Mouse (Mus musculus) kidney, postnatal 36 days (tissue): ENCODE data around the gene Srgap2.
"Not testable (repeated sequence)": the region's sequence is repeated elsewhere in the genome, so short reads cannot be mapped to it uniquely, and the experiment has no call there.

Experiments
- DNase-seq, 2 experiments: peaks; one replicate each; pipeline ENCODE4 v3.0.0; 2021 to 2022; ENCODE audit warnings: mixed read lengths in 2 of 2

The Srgap2 gene

DNA sequence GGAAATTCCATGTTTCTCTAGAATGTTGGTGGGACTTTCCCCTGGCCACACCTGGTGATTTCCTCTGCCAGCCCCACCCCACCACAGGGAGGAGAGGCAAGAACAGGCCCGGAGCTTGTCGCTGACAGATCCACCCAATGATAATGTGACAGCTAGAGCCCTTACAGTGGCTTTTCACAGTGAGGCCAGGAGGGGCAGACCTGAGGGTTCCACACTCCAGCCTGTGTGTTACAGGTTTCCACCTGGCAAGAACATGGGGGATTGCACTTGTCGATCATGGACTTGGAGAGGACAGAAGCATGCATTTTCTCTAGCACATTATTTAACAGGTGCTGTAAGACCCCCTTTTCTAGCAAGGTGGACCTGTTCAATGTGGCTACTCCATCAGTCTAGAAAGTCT is 246.9 kb downstream of the Srgap2 start:
- no peak for DNase-seq

DNA sequence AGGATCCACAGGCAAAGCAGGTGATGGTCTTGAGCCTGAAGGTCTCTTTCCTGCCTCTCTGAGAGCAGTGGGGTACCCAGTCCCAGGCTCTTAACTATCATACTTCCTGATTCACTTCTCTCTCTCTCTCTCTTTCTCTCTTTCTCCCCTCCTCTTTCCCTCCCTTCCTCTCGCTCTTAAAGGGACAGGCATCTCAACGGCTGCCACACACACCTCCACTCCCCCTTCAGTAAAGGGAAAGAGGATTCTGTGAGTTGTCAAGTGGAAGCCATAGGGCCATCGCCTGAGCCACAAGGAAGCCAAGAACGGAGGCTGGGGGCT is 247.7 kb downstream of the Srgap2 start, which contains the start of gene Ikbke:
Ikbke (minus strand) TSS at position 151 of the 321 bp plus-strand sequence.
- DNase-seq: peak in 1 of 2 experiments; percentile 15

DNA sequence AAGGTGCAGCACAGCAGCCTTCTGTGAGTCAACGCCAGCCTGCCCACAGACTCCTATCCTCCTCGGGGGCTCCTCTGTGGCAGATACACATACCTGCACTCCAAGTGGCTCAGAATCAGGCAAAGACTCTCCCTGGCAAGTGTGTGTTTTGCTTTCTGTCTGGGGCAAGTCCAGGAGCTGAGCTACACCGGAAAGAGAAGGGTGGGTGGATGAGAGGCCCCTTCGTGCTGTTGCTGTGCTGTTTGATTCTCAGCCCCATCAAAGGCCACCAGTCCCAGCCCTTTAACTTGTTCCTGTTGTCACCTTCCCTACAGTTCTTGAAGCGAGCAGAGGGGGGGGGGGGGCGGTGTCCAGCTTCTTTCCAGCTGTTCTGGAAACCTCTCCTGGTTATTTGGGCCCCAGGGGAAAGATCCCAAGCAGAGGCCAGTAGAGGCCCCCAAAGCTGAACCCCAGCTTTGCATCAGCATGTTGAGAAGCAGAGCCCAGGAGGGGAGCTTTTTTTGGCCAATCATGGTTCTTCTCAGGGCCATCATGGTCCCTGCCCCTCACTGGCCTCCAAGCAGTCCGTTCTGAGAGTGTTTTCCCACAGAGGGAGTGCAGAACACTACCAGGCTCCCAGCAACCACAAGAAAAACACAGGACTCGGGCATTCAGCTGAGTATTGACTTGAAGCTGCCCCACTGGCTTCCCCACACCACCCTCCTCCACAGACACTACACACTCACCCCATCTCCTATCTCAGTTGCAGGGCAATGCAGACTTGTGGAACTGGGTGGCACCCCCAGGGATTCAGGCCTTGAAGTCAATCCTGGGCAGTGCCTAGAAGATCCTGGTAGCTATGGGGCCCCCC is 248.3 kb downstream of the Srgap2 start:
- no peak for DNase-seq

DNA sequence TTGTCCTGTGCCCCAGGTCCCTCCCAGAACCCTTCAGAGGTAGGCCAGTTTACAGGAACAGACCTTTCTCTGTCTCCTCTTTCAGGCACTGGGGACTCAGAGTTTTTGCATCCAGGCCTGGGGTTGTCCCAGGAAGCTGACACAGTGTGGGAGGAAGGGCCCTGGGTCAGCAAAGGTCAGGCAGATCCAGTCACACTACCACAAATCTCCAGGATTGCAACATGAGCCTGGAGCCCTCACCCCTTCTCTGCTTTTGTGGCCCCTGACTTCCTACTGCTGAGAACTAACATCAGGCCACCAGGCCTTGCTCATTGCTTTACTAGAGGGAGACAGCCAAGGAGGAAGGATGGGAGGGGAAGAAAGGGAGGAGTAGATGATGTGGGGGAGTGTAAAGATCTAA is 250.3 kb downstream of the Srgap2 start:
- peak; percentile 59 to 60 for DNase-seq

DNA sequence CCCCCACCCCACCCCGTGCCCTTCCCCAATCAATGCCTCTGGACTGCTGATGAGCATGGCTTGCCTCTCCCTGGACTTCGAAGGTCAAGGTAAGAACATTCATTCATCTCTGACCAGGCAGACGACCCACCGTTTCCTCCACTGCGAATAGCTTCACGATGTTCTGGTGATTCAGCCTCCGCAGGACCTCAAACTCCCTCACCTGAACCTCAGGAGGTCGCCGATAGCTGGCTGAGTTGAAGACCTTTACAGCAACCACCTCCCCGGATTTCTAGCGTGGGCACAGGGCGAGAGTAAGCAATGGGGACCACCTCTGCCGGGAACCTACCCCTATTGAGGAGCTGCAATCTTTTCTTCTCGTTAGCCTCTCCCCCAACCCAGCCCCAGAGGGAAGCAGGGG is 251.6 kb downstream of the Srgap2 start:
- no peak for DNase-seq

DNA sequence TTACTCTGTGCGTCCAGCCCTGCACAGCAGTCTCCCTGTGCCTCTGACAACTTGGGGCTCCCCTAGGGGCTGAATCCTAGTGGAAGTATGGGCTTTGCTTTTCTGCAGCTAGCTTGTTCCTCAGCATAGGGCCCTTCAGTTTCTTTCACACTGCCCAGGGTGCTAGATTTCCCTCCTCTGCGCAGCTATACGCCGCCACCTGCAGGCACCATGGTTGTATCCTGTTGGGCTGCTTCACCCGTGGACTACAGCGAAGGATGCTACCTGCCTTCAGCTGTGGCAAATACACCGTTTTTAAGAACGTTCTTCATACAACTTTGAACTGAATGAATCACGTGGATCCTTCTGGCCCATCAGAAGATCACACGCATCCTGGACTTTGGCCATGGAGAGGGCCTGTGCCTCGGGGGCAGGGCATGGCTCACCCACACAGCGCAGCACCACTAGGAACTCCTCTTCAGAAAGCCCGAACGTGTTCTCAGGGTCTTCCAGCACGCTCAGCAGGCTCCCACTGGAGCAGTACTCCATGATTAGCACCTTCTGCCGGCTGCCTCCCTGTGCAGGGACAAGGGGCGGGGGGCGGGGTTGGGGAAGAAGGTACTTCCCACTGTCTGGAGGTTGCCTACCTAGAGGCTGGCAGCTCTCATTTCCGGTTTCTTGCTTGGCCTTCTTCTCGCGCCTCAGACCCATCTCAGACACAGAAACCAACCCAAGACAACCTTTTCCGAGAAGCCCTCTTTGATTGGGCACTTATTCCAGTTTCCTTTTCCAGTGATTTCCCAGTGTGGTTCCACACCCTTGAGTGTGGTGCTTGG is 252.2 kb downstream of the Srgap2 start:
- DNase-seq: peak; percentile 74 to 79

DNA sequence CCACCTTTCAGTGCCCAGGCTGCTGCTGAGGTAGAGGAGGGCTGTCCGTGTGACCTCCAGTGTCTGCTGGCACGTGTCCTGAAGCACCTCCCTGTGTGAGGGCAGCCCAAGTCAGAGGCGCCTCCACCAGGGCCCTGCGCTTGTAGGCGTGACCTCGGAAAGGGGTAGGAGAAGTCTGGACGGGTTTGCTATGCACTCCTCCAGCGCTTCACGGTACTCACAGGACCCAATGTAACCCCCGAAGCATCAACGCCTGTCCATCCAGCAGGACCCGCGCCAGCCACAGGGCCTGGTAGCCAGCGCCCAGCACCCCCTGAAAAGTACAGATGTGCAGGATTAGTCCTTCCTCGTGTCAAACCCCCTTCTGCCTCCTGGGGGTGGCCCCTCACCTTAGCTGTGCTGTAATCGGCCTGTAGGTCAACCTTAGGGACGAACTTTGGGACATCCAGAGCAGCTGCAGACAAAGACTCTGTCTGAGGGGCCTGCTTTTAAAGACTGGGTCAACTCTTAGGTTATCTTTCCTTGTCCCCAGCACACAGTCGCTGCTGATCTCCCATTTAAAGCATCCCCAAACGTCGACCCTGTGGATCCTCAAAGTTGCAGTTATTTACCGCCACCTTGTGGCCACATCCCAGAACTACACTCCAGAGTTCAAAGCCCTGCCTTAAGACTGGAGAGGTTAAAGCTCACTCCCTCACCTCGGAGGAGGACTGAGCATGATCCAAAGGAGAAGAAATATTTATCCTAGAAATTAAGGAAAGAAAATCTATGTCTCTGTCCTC is 257.2 kb downstream of the Srgap2 start:
- peak; percentile 69 to 86 for DNase-seq

DNA sequence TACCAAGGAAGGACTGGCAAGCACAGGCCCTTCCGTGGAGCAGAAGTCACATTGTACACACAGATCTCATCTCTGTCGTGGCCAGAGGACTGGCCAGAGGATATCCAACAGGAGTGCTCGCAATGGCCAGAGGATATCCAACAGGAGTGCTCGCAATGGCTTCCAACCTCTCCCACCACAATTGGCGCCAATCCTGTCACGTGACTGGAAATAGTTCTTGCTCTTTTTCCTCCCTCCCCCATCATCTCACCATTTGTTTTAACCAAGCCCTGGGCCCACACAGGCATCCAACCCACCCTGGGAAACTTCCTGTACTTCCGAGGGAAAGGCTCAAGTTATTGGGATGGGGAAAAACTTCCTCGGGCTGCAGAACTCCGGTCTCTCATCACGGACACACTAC is 258.4 kb downstream of the Srgap2 start:
- DNase-seq: no peak

DNA sequence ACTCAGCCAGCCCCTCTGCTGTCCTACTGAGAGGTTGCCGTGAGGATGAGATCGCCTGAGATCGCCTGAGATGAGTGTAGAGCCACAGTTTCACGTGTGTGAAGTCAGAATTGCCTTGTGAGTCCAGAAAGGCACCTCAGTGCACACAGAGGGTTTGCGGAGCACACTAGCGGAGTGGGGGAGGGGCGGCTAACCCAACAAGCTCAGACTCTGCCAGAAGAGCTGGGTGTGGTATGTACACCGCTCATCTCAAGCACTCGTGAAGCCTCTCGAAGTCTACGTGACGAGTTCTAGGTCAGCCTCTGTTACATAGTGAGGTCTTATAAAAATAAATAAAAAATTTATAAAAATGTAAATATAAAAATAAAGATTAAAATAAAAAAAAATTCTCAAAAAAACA is 263.2 kb downstream of the Srgap2 start:
- DNase-seq: no peak

DNA sequence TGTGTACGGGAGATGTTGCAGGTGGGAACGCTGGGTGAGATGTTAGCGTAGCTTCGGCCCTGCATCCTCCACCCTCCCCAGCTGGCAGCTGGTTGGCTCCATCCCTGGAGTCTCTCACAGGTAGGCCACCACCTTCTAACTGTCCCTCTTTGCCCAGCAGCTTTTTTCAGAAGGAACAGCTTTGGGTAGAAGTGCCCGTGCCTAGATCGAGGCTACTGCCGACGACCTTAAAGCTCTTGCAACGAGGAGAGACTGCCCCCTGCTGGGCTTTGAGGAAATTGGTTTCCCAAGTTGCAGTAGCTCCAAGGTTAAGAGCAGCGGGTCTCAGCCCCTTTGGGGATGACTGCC is 266.9 kb downstream of the Srgap2 start:
- peak; percentile 64 to 88 for DNase-seq

DNA sequence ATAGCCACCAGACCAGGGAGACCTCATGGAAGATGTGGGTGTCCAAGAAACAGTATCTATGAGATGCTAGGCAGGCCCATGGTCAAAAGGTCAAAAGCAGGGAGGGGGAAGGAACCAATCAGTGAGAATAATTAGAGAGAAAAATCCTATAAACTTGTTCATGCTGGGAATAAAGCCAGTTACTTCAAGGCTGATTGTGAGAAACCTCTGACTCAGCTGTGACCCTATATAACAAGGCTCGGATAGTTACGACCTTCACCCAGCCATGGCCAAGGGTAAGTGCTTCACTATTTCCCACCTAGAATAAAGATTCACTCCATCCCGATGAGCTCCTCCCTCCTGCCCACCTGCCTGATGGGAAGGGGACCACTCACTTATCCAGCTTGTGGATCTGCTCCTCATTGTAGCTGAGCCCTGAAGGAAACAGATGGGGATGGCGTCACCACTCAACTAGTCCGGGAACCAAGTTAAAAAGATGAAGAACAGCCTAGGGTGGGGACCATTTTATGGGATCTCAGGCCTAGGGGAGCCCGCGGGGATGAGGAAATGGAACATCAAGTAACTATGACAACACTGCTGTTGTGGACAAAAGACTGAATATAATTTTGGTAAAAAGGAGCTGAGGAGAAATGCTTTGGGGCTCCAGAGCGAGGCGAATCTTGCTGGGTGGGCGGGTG is 267.4 kb downstream of the Srgap2 start:
- DNase-seq: no peak

DNA sequence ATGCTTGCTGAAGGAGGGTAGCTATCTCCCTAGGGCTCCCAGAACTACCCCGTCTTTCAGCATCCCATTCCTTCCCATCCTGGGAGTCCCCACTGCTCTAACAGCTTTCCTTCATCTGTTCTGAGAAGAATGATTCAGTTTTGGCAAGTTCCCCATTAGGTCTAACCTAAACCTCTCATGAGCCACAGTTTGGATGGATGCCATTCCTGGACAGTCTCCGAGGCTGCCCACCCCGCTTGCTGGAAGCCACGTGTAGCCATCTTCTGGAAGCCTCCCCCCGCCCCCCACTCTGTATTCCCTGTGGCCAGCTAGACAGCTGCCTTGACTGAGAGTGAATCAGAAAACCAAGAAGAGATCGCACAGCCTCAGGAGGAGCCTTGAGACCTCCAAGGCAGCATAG is 269.9 kb downstream of the Srgap2 start:
- no peak for DNase-seq

DNA sequence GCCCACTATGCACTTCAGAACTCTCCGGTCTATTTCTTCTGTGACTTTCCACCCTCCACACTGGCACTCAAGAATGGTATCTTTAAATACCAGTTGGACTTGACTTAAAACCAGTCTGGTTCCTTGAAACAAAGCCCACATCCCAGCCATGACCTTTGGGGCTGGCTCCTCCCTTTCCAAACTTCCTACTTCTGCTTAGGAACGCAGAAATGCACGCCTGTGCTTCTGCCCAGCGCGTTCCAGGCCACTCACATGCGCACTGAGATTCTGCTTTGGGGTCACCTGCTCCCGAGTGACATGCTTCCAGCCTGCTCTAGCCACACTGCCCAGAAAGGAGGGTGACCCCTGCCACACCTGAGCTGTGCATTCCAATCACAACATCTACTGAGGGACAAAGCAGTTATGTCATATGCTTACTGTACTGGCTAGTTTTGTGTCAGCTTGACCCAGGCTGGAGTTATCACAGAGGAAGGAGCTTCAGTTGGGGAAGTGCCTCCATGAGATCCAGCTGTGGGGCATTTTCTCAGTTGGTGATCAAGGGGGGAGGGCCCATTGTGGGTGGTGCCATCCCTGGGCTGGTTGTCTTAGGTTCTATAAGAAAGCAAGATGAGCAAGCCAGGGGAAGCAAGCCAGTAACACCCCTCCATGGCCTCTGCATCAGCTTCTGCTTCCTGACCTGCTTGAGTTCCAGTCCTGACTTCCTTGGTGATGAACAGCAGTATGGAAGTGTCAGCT is 274.5 kb downstream of the Srgap2 start:
- not testable (repeated sequence) for DNase-seq

DNA sequence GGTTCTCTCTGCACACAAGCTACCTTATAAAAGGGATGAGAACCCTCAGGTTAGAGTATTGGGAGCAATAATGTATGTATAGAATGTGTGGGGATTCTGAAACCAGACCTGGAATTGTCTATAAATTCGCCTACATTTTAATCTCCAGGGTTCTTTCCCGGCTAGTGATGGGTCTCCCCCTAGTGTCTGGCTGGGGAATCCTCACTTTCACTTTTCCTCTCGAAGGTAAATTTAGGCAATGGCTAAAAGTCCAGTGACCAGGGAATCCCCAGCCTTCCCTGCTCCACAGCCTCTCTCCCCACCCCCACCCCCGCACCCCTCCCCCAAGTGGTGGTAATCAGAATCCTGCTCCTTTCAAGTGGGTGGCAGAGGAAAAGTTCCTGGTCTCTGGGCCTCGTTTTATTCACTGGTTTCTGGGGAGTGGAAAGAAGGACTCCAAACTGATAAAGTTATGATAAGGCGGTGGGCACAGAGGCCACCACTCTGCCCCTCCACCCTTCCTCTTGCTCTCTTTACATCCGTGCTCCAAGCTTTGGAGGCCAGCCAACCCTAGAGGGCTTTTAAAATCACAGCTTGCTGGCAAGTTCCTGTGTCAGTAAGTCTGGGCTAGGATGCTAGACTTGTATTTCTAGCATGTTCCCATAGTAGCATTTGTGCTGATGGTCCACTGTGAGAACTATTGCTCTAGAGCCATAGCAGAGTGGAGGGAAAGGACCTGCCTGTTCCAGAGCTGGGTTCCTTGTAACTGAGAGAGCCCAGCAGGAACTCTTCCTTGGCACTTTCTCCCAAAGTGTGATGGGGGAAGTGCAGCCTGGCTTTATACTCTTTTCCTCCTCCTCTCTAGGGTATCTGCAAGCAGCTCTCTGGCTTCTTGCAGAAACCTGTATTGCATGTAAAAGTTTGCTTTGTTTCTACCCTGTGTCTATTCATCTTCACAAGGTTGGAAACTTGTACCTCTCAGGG is 280.4 kb downstream of the Srgap2 start:
- DNase-seq: peak; percentile 60 to 70

DNA sequence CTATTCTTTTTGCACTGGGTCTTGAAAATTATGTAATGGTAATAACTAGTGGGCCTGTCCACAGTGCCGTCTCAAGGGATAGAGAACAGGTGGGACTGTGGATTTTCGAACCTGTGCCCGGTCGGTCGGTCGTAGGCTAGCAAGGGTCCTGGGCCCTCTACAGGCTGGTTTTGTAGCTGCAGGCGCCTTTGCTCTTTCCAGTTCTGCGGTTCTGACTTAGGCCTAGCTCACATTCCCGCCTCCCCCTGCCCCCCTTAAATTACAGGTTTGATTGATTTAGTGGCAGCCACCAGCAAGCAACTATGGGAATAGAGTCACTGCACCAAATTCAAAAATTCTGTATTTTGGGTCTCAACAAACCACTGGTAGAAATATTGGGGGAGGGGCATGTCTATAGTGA is 281.2 kb downstream of the Srgap2 start:
- peak; percentile 60 to 78 for DNase-seq

DNA sequence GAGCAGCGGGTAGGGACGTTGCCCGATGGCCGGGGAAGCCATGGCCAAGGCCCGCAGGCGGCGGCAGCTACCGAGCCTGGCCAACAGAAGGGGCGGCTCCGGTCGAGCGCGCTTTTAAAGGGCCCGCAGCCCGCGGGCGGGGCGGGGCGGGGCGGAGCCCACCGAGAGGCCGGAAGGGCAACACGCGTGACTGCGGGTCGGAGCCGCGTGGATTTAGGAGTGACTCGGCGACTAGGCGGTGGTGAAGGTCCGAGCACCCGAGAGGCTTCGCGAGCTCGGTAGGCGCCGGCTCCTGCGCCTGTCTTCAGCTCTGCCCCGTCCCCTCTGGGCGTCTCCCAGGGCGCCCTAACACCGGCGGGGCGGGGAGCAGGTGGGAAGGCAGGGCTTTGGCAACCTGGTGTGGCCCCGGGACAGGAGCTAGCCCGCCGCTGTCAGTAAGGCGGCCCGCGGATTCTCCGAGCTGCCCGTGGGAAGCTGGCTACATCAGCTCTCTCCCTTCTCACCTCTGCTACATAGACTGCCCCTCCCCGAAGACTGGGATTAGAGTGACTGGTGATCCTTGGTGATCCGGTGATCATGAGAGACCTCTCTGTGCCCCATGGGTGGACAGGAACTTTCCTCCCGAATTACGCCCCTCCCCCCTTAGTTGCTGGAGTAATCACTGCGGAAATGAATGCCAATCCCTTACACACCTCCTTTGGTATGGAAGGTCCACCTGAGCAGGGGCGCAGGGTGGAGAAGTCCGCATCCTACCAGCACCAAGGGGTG is 281.9 kb downstream of the Srgap2 start, which contains the start of gene Rassf5:
Rassf5 (minus strand) TSS at position 170 of the 768 bp plus-strand sequence.
- DNase-seq: peak; percentile 77 to 88

DNA sequence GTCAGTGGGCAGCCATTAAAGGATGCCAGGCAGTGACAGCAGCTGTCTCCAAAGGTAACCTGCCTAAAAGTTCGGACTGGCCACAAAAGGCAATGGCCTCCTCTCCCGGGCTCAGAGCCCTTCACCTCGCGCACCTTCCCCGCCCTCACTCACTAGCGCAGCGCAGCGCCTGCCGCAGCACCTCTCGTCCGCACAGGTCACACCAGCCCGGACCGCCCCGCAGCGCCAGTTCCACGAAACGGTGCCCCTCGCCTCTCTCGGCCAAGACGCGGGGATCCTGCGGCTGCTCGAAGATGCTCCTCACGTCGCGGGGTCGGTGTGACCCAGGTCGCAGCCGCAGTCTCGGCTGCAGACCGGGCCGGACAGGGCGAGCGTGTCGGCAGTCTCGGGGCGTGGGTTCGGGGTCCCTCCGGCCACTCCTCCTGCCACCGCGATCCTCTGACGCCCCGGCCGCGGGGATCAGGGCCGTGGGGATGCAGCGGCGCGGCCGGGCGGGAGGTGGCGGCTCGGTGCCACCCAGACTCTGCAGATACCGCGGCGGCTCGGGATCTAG is 282.5 kb downstream of the Srgap2 start:
- DNase-seq: peak in 1 of 2 experiments; percentile 40

DNA sequence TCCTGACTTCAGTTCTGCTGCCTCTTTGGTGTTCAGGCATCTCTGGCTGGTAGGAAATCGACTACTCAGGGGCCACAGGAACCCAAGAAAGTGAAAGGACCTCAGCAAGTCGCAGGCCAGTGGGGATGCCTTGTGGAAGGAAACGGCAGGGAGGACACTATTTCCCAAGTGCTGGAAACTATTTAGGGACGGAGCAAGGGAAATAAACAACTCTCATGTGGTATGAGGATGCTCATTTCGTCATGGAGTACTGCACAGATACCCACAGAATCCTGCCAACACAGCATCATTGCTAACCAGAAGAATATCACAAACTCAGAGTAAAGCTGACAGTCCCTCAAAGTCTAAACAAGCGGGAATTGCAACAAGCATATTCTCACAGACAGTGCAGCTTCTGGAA is 284.2 kb downstream of the Srgap2 start:
- DNase-seq: peak; percentile 25 to 32

DNA sequence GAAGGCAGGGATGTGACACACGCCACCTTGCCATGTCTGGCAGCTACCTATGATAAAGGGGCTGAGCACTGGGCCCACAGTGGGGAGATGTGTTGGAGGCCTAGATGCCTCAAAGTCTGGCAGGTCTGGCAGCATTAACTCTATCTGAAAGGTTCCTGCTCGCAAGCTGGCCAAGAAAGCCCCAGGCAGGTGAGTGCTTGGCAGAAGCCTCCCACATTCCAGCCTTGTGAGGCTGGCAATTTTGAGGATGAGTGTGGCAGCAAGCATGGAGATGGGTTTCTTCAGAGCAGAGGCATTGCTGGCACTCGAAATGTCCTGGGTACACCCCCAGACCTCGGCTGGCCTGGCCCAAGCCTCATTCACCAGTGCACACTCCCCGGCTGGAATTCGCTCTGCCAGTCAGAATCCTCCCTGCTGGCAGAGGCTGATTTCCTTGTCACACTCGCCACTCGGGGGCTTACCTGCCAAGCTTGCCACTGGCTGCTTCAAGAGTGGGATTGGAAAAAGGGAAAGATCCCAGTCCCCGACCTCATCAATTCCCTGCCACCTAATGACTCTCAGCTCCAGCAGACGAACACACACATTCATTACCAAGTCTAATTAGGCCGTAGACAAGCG is 287.5 kb downstream of the Srgap2 start:
- DNase-seq: no peak
